Mouse (Mus musculus): ENCODE measurements at regions not wholly inside any gene's neighbourhood (a gene's known extent, or its start where the extent isn't known, plus 50 kb on each side); places are given as distances from the start of the nearest gene placed in this dataset.

DNA sequence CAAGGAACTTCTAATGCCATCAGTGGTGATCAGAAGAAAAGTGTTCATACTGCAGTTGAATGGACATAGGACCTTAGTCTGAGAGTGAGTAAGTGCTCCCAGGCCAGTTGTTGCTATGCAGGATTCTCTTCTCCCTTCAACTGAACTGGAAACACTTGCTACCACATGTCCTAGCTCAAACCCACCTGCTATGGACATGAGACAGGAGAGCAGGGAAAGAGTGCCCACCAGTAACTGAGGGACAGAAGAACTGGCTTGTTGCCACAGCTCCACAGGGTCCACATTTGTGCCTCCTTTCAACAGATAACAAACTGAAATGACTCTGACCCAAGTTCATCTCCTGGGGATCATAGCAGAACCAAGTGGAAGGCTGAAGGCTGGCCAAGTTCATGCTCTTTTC, 292.9 kb downstream of the Qk start:
- no peak for ATAC-seq (replicated peaks; ENCODE audit: insufficient number of reproducible peaks, low FRiP score, low TSS enrichment, poor library complexity, severe bottlenecking)

DNA sequence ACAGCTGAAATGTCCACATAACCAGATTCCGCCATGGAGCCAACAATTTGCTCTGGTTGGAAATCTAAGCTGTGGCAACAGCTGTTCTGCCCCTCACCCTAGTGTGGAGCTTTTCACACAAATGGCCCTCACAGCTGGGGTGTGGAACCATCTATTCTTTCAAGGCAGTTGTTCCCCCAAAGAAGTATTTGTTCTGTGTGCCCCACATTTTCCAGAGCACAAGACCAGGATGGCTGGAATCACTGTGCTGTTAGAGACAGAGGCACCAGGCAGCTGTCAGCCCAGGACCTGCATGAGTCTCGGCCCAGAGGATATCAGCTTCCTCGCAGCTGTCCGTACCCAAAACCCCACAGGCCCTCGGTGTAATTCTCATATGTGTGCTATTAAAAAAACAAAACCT, 294.4 kb downstream of the Qk start:
- ATAC-seq (replicated peaks; ENCODE audit: insufficient number of reproducible peaks, low FRiP score, low TSS enrichment, poor library complexity, severe bottlenecking), result no peak

DNA sequence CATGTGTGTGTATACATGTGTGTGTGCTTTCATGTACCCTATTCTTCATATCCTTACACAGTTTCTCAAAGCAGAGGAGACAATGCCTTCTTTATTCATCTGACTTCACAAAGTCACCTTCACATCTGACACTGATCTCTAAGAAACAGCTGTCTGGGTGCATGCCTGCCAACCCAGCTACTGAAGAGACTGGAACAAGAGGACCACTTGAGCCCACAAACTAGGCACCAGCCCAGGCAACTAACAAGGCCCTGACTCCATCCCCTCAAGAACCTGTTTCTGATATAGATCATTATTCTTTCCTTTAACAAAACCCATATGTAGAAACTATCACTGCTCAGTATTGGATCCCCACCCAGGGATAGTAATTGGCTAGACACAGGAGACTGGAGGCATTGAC, 295.3 kb downstream of the Qk start:
- no peak for ATAC-seq (replicated peaks; ENCODE audit: insufficient number of reproducible peaks, low FRiP score, low TSS enrichment, poor library complexity, severe bottlenecking)

DNA sequence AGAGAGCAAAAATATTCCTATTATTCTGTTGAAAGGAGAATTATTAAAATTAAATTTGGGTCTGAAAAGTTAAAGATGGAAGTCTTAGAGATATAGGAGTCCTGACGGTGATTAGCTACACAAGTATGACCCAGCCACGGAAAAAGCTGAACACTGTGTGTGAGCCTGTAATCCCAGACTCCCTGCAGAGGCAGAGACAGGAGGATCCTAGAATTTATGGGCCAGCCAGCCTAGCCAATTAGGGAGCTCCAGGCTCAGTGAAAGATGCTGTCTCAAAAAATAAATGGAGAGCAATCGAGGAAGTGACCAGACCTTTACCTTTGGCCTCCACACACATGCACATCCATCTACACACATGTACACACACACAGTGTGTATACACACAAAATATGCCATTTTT, 307.5 kb downstream of the Qk start:
- no peak for ATAC-seq (replicated peaks; ENCODE audit: insufficient number of reproducible peaks, low FRiP score, low TSS enrichment, poor library complexity, severe bottlenecking)

GRCm38 (mm10) chr17:10011728-10012127, 307.9 kb downstream of the Qk start:
- no peak for ATAC-seq (replicated peaks; ENCODE audit: insufficient number of reproducible peaks, low FRiP score, low TSS enrichment, poor library complexity, severe bottlenecking)

DNA sequence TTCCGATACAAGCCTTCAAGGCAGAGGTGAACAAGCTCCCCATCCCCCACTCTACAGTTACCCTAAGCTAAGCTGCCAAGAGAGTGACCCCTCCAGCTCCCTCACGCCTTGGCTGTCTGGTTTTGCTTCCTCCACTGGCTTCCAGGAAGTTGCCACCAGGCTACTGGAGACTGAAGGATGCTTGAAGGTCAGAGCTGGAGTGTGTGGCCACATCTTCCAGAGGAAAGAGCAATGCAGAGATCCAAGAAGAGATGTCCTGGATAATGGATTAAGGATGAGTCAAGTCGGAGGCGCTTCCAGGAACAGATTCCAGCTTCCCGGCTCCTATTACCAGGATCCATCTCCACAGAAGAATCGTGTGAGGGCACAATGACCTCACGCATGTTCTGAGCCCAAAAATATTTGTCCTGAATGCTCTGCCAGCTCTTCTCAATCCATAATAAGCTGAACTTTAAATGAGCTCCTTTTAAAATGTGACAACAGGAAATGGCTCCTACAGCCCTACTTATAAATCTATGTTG, 318.5 kb downstream of the Qk start:
- no peak for ATAC-seq (replicated peaks; ENCODE audit: insufficient number of reproducible peaks, low FRiP score, low TSS enrichment, poor library complexity, severe bottlenecking)

DNA sequence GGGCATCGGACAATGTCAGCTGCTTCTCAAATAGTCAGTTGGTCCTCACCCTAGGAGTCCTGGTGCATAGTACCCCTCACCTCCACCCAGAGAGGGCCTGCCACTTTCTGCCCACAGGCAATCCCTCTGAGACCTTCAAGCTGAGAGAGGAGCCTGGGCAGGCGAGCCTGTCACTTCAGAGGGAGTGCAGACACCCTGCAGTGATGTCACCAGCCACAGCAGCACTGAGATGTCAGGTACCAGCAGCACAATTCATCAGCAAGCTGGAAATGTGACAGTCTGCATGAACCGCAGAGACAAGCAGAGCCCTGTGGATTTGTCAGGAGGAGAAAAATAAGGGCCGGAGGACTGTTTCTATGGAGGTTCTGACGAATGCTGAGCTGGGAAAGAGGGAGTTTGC, 324.3 kb downstream of the Qk start:
- ATAC-seq (replicated peaks; ENCODE audit: insufficient number of reproducible peaks, low FRiP score, low TSS enrichment, poor library complexity, severe bottlenecking), result no peak

- no peak for ATAC-seq (replicated peaks; ENCODE audit: insufficient number of reproducible peaks, low FRiP score, low TSS enrichment, poor library complexity, severe bottlenecking)
Measured at GRCm38 (mm10) chr17:9990744-9991143, 321.2 kb upstream of the Pabpc6 start.

DNA sequence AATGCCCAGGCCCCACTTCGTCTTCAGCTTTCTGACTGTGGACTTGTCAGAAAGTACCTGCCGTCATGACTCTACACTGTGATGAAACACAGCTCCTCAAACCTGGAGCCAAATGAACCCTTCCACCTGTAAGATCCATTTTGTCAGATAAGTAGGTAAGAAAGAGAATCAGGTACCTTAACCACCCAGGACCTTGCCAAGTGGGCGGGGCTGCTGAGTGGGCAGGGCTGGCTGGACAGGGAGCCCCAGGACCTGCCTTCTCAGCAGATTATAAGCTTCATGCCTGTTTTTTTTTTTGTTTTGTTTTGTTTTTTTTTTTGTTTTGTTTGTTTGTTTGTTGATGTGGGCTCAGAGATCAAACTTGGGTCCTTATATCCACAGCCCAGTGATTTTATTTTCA, 311.8 kb upstream of the Pabpc6 start:
- no peak for ATAC-seq (replicated peaks; ENCODE audit: insufficient number of reproducible peaks, low FRiP score, low TSS enrichment, poor library complexity, severe bottlenecking)

DNA sequence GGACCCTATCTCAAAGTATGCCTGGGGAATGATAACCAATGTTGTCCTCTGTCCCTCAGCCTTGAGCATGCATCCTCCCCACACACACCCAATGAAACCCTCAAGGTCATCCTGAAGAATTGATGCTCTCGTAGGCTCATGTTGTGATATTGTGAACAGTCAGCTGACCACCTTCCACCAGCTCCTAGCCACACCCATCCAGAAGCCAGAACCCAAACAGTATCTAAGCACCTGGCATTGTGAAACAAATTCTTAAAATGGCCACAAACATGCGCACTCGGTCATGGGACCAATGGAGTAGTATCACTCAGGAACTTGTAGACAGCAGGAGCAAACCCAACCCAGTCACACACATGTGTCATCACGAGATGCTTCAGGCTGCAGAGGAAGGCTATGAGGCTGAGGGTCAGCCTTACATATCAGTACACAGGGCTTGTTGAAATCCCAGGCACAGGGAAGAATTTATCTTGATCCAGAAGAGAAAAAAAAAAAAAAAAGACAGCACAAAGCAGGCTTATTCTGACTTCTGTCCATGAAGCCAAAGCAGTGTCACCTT, 307.4 kb upstream of the Pabpc6 start:
- ATAC-seq (replicated peaks; ENCODE audit: insufficient number of reproducible peaks, low FRiP score, low TSS enrichment, poor library complexity, severe bottlenecking), result no peak

DNA sequence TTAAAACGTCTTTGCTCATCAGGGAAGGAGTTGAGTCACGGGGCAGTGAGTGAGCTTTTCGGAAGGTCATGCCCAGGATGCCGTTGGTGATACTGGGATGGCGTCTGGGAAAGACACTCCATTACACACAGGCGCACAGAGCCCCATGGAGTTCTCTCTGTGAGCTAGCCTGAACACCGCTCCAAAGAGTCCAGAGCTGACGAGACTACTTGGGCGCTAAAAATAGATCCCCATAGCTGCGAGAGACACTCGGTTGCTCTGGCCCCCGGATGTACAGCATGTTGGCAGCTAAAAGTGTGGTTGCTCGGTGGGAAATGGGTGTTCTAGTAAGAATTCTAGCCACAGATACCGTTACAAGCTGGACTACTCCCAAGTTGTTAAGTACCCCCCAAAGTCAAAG, 306.5 kb upstream of the Pabpc6 start:
- no peak for ATAC-seq (replicated peaks; ENCODE audit: insufficient number of reproducible peaks, low FRiP score, low TSS enrichment, poor library complexity, severe bottlenecking)

GRCm38 (mm10) chr17:9975153-9975552, 305.6 kb upstream of the Pabpc6 start:
- ATAC-seq (replicated peaks; ENCODE audit: insufficient number of reproducible peaks, low FRiP score, low TSS enrichment, poor library complexity, severe bottlenecking), result no peak

GRCm38 (mm10) chr17:9967988-9968387, 298.5 kb upstream of the Pabpc6 start:
- ATAC-seq (replicated peaks; ENCODE audit: insufficient number of reproducible peaks, low FRiP score, low TSS enrichment, poor library complexity, severe bottlenecking), result no peak

GRCm38 (mm10) chr17:9962893-9963436, 293.4 kb upstream of the Pabpc6 start:
- no peak for ATAC-seq (replicated peaks; ENCODE audit: insufficient number of reproducible peaks, low FRiP score, low TSS enrichment, poor library complexity, severe bottlenecking)

GRCm38 (mm10) chr17:9948985-9949667, 279.6 kb upstream of the Pabpc6 start:
- no peak for ATAC-seq (replicated peaks; ENCODE audit: insufficient number of reproducible peaks, low FRiP score, low TSS enrichment, poor library complexity, severe bottlenecking)

DNA sequence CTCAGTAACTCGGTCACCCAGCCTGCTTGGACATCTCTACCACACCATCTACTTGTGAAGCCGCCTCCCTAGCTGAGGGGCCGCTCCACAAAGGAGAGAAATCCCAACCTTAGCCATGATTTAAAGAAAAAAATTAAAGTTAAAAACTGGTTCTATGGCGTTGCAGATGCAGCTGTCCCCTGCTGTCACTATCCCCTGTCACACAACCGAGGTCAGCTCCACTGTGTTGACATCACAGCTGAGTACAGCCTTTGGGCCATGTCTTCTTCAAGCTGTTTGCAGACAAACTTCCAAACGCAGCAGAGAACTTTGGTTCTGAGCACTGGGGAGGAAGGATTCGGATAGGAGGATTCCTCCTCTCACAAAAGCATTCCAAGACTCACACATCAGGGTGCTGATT, 278.1 kb upstream of the Pabpc6 start:
- ATAC-seq (replicated peaks; ENCODE audit: insufficient number of reproducible peaks, low FRiP score, low TSS enrichment, poor library complexity, severe bottlenecking), result no peak

- no peak for ATAC-seq (replicated peaks; ENCODE audit: insufficient number of reproducible peaks, low FRiP score, low TSS enrichment, poor library complexity, severe bottlenecking)
Measured at GRCm38 (mm10) chr17:9944513-9944912, 275.0 kb upstream of the Pabpc6 start.

DNA sequence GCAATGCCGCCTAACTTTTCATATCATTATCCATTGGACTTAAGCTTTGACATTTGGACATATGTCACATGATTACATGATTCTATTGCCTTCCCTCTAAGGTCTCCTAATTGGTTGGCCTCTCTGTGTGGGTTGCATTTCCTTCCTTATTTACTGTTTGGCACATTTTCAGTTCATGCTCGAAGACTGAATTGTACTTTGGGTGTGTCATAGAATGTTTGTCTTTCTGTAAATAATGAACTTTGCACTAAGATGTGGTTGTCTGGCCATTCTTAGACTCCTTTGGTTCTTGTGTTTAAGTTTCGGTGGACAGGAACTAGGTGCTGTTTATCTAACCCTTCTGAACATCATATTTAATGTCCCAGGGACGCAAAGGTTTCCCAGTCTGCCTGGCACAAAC, 272.7 kb upstream of the Pabpc6 start:
- ATAC-seq (replicated peaks; ENCODE audit: insufficient number of reproducible peaks, low FRiP score, low TSS enrichment, poor library complexity, severe bottlenecking), result no peak

GRCm38 (mm10) chr17:9939576-9939975, 270.1 kb upstream of the Pabpc6 start:
- ATAC-seq (replicated peaks; ENCODE audit: insufficient number of reproducible peaks, low FRiP score, low TSS enrichment, poor library complexity, severe bottlenecking), result no peak

- ATAC-seq (replicated peaks; ENCODE audit: insufficient number of reproducible peaks, low FRiP score, low TSS enrichment, poor library complexity, severe bottlenecking), result no peak
Measured at GRCm38 (mm10) chr17:9938426-9938825, 268.9 kb upstream of the Pabpc6 start.

Data from monocyte, adult 5-6 weeks (primary cell).